Mouse (Mus musculus) yolk sac, embryonic 10.5 days (tissue): ENCODE data around the gene Clybl.

Source experiments
- DNase-seq: peaks from one replicate; pipeline ENCODE4 v3.0.0-alpha.2; 2017; ENCODE audit warnings: low spot score

The Clybl gene

GRCm38 (mm10) chr14:122361807-122362206, 180.3 kb downstream of the Clybl start:
- DNase-seq, result no peak

DNA sequence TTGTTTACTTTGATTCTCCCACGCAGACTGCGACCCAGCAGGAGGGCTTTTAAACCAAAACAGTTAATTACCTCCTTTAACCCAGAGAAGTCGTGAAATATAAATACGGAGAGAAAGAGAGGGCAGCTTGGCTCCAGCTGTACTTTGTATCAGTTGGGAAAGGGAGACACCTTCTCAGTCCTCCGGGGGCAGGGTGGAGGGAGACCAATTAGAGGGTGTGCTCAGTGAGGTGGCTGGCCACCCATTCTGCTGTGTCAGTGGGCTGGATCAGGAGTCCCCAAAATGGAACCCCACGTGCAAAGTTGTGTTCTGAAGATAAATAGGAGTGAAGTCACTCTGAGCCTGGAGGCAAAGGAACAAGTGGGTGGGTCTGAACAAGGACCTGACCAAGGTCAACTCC, 181.7 kb downstream of the Clybl start:
- no peak for DNase-seq

- no peak for DNase-seq
Measured at GRCm38 (mm10) chr14:122364026-122364425, 182.5 kb downstream of the Clybl start.

- DNase-seq, result no peak
Measured at GRCm38 (mm10) chr14:122367252-122367868, 185.9 kb downstream of the Clybl start.

GRCm38 (mm10) chr14:122367882-122368418, 186.4 kb downstream of the Clybl start:
- no peak for DNase-seq

GRCm38 (mm10) chr14:122368501-122368900, 187.0 kb downstream of the Clybl start:
- DNase-seq, result no peak

- no peak for DNase-seq
Measured at GRCm38 (mm10) chr14:122371979-122372378, 190.5 kb downstream of the Clybl start.

- no peak for DNase-seq
Measured at GRCm38 (mm10) chr14:122373458-122373857, 192.0 kb downstream of the Clybl start.

- DNase-seq, result no peak
Measured at GRCm38 (mm10) chr14:122374285-122374997, 192.9 kb downstream of the Clybl start.

DNA sequence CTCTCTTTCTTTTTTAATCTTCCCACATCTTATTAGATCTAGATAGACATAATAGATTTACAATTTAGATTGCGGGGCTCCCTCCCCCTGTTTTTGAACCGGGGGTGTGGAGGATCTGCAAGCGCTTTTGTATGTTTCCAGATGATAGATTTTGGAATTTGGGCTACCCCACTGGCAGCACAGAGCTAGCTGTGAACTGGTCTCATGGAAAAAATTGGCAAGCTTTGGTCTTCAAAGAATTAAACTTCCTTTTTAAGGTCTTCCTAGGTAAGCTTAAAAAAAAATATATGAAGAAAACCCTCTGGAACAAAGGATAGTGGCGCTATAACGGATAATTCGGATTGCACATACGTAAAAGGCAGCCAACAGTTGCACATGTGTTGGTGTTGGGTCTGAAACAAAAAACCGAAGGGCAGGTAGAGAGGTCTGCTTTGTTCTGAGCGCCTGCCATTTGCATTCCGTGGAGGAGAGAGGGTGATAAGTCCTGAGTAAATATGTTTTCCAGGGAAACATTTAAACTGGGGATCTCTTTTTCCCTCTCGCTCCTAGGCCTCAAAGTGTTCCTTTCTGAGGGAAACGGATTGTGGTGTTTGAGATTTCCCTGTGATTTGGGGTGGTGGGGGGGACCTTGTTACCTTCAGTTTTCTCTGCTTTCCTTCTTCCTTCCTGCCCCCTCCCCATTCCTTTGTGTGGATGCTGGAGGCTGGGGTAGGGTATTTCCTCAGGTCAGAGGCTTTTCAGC, 193.7 kb downstream of the Clybl start:
- no peak for DNase-seq

DNA sequence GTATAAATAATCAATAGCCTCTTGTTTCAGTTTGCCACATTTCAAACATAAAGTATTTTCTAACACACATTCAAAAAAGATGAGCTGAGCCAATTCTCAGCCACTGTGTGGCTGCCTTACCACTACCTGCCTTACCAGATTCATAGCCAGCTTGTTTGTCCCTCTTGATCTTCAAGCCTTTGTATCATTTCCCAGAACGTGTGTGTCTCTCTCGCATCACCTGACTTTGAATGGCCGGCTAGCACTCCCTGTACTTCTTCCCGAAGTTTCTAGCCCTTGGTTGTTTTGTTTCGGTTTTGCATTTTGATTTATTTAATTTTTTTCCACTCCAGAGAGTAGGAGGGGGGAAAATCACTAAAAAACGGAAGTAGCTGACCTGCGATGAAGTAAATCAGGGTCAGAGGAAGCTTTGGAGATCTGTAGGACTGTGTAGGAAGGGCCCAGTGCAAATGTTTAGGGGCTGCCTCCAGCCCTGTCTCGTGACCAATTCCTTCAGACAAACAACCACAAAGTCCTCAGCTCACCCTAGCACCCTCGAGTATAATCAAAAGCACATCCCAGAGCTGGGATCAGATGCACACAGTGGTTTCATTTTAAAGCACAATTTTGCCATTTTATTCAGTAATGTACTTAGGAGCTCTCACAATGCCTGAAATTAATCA, 195.1 kb downstream of the Clybl start:
- no peak for DNase-seq

GRCm38 (mm10) chr14:122377681-122378080, 196.2 kb downstream of the Clybl start:
- no peak for DNase-seq

GRCm38 (mm10) chr14:122379076-122379475, 197.6 kb downstream of the Clybl start:
- DNase-seq, result no peak

GRCm38 (mm10) chr14:122379996-122380395, 198.5 kb downstream of the Clybl start:
- no peak for DNase-seq

- no peak for DNase-seq
Measured at GRCm38 (mm10) chr14:122380896-122381845, 199.7 kb downstream of the Clybl start.

- no peak for DNase-seq
Measured at GRCm38 (mm10) chr14:122382281-122382680, 200.8 kb downstream of the Clybl start.

GRCm38 (mm10) chr14:122383931-122384330, 202.4 kb downstream of the Clybl start:
- DNase-seq, result no peak

- no peak for DNase-seq
Measured at GRCm38 (mm10) chr14:122384447-122385237, 203.1 kb downstream of the Clybl start.

DNA sequence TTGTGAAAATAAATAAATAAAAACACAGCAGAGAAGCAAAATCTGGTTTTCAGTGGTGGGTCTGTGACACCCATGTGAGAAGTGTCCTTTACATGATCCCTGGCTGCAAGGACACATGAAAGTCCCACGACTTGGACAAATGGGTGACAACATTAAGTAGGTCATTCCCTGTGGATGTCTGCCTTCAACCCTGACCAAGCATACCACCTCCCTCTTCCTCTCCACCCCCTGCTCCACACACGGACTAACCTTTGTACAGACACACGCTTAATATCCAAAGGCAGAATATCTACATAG, 203.7 kb downstream of the Clybl start:
- DNase-seq, result no peak

DNA sequence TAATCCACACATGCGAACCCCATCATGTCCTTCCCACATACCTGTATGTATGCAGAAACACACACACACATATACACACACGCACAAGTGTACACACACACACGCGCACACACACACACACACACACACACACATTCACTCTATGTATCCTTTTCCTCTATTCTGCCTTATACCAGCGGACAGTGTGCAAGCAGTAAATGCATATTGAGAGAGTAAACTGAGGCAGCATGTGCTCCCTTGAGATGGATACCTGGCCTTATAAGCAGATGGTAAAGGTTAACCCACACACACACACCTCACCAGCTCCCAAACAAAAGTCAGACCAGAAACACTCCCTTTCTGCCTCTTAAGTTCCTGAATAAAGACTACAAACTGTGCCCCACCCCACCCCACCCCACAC, 204.3 kb downstream of the Clybl start:
- no peak for DNase-seq
